Mouse (Mus musculus): ENCODE measurements around the gene Pomp.

DNA sequence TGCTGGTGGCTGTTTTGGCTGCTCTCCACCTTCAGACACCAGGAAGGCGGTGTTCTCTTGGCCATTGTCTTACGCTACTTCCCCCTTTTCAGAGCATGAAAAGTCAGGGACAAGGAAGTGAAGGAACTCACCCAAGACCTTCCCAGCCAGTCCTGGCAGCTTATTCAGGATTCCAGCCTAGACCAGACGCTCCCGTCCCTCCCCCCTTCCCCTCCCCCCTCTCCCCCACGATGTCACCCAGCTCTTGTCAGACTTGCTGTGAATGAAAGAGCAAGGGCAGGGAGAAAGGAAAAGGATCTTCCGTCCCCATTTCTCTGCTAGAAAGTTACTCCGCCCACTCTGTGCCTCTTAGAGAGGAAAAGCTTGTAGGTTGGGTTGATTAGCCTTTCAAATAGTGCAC is 16.9 kb upstream of the Pomp start:
- TF ChIP-seq CTCF (IDR thresholded peaks at IDR 0.05; ENCODE audit: low read depth, low read length) (no peak), POLR2A (IDR thresholded peaks at IDR 0.05; ENCODE audit: extremely low read depth, insufficient read depth, low read length) (no peak)
